Mouse (Mus musculus): ENCODE results near the gene Tnfrsf13c.

Tnfrsf13c gene

DNA sequence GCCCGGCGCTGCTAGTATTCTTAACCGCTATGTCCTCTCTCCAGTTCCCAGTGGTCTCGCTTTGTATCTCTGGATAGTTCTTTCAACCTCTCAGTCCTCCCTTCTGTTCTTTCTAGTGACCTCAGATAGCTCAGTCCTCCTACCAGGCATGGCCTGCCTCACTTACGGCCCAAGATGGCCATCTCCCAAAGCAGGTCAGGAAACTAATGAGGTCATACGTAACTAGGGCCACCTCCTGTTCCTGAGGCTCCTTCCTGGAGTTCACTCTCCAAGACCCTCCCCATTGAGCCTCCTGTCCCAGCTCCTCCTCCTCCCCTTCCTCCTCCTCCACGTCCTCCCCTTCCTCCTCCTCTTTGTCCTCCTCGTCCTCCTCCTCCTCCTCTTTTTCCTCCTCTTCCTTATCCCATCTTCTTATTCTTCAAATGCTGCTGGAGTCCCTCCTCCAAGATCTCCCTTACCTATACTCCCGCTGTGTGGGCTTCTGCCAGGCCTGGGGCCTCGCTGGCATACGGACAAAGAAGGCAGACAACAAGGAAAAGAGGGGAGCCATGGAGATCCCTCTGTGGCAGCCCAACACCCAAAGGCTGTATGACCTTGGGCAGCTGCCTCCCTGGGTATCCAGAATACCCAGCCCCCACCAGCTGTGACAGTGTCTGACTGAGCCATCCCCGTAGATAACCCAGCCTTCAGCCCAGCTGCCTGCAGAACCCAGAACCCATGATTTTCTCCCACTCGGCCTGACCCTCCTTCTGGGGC is 14.7 kb downstream of the Tnfrsf13c start:
- DNase-seq (ENCODE audit: extremely low read depth, low read depth, low spot score), result no peak

DNA sequence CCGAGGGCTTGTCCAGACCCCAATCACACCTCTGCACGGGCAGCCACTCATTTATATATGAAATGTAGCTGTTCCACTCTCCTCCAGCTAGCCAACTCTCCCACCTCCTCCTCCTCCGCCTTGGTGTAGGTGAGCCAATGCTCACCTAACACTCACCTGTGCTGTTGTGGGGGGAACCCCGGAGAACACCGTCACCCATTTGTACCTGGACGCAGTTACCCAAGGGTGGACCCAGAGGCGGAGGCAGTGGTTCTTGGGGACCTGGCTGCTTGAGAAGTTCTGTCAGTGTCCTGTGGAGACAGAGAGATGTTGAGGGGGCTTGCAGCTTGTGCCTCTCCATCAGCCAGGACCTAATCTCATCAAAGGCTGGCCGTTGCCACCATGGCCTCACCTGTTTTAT is 15.9 kb downstream of the Tnfrsf13c start:
- no peak for DNase-seq (ENCODE audit: extremely low read depth, low read depth, low spot score)

DNA sequence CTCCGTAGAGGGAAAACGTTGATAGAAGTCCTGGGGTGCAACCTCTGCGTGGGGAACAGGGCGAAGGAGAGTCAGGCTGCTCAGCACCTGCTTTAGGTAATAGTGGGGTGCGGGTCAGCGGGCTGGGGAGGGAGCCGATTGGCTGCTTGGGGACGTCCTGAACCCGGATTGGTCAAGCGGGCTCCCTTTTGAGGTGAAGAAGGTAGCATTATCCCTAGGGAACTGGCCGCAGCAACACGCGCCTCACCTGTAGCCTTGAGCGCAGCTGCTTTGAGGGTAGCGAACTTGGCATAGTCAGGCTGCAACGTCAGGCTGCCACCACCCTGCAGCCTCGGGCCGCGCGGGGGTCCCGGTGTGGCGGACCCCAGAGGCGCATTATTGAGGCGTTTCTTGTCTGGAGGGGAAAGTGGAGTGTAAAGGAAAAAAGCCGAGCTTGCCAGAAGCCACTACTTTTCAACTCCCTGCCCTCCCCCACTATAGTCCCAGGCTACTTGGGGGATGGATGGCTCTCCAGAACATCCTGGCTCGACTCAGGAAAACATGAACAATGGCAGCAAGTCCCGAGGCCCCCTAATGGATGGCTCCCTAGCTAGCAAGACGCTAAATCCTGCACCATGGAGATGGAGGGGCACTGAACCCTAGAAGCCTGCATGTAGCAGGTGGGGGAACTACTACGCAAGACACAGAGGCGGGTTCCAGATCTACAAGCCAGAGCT is 16.5 kb downstream of the Tnfrsf13c start:
- DNase-seq (ENCODE audit: extremely low read depth, low read depth, low spot score), result no peak

DNA sequence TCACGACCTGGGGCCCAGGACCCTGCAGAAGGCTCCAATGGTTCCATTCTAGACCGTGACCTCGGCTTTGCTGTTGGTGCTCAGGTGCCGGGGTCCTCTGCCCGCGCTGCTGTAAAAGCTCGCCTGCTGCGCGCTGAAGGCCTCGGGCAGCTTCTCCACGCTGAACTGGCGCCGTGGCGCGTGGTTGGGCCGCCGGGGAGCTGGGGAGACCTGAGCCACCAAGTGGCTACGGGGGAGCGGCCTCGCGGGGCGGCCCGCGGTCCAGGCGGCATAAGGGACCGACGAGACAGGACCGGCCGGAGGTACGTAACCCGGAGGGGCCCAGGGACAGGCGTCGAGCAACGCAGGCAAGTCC is 17.1 kb downstream of the Tnfrsf13c start:
- no peak for DNase-seq (ENCODE audit: extremely low read depth, low read depth, low spot score)

DNA sequence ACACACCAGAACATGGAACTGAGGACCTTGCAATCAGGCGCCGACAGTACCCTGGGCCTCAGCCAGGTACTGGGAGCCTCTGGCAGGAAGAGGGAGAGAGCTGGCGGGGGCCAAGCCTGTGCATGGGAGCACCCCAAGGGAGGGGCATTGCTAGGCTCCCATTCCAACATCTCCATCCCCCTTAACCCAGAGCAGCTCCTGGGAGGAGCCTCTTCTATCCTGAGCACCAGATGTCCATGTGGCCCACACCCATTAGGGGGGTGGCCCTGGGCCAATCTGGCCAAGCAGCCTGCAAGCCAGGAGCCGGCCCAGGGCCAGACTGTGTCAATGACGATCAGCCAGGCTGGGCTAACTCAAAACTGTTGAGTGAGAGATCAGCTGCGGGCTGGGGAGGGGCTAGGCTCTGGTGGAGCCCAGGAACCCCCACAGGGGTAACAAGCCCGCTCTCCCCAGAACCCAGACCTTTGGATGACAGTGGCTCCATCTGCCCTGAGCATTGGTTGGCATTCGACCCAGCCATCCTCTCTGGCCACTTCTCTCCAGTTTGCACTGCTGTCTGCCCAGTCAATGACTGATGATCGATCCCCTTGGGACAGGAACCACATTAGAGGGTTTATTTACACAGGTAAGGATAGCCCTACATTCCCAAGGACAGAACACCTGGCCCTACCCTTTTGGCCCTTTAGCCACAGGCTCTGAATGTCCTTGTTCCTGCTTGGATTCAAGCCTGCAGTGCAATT is 17.6 kb downstream of the Tnfrsf13c start:
- no peak for DNase-seq (ENCODE audit: extremely low read depth, low read depth, low spot score)

DNA sequence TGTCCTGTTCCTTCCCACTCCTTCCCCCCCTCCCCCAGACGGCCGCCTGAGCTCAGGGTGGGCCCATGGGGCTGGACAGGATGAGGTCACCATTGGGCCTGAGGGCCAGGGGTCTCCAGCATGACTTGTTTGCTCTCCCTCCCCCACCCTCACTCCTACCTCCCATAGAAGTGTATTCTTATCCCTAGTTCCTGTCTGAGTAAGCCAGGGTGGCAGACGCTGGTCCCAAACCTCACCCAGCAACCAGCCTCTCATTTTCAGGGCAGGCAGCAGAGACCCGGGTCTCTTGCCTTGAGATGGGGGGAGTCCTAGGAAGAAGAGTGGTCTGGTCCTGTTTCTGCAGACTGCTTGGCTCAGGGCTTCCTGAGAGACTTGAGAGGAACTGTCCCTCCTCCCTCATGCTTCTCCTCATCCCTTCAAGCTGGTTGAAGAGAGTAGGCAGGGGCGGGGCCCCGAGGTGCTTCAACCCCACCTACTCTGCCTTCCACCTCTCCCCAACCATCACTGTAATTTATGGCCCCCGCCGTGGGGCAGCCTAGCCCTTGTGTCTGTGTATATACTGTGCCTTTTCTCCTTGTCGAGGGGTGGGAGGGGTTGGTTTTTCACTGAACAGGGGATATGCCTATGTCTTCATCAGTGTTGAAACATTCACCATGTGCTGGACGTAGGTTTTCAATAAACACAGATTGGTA is 19.3 kb downstream of the Tnfrsf13c start:
- DNase-seq (ENCODE audit: extremely low read depth, low read depth, low spot score), result no peak

DNA sequence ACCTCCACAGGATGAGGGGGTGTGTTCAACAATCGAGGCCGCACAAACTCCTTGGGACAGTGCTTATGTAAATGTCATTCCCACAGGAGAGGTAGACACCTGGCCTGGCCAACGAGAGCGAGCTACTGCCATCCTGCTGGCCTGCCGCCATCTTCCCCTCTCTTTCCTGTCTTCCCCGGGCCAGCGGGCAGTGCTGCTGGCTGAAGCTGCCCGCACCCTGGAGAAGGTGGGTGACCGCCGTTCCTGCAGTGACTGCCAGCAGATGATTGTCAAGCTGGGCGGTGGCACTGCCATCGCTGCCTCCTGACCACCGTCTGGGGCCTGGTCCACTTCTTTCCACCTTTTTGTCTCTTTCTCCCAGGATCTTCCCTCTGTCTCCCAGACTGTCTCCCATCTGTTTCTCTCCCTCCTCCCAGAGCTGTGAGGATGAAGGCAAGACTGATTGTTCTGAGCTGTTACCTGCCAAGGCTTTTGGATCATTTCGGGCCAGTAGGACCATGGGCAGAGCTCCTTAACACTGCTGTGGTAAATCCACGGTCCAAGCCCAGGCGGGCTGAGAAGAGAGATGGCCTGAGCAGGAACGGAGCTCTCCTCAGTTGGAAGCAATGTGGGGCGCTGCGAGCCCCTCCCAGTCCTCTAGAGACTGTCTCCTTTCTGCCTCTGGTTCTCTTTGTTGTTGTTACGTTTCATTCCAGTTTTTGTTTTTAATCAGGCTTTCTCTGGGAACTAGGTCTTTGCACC is 20.4 kb downstream of the Tnfrsf13c start:
- no peak for DNase-seq (ENCODE audit: extremely low read depth, low read depth, low spot score)

DNA sequence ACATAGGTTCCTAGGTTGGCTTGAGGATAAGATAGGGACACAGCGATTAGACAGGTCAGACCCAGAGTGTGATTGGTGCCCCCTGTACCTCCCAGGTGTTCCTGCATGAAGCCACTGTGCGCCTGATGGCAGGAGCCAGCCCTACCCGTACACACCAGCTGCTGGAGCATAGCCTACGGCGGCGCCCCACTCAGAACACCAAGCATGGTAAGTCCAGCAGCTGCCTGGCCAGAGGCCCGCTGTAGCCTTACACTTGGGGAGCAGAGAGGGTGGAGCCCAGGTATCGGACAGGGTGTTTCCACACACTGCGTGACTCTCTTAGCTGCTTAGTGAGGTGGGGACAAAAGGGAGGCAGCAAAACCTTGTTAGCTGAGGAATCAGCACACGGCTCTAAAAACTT is 21.1 kb downstream of the Tnfrsf13c start:
- DNase-seq (ENCODE audit: extremely low read depth, low read depth, low spot score), result no peak

DNA sequence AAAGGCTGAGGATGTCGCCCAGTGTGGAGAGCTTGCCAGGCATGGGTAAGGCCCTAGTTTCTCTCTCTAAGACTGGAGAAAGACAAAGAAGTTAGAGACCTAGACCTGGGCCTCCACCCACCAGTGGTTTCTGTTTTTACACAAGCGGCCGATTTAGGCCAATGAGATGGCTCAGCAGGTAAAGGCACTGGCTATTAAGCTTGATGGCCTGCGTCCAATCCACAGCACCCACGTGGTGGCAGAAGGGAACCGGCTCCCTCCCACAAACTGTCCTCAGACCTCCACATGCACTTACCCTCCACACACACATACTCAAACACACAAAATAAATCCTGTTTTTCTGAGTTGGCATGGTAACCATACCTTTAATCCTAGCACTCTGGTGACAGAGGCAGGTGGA is 22.1 kb downstream of the Tnfrsf13c start:
- no peak for DNase-seq (ENCODE audit: extremely low read depth, low read depth, low spot score)

DNA sequence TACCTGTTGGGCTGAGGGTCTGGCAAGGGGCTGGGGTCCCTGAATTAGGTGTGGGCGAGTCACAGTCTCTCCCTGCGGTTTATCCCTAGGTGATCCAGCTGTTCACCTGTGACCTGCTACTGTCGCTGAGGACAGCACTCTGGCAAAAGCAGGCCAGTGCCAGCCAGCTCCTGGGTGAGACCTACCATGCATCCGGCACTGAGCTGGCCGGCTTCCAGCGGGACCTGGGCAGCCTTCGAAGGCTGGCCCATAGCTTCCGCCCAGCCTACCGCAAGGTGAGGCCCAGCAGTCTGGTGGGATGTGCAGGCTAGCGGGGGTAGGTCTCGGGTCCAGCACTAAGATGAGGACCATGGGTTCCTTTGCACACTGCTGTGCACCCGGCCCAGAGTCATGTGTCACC is 24.6 kb downstream of the Tnfrsf13c start:
- DNase-seq (ENCODE audit: extremely low read depth, low read depth, low spot score), result no peak

DNA sequence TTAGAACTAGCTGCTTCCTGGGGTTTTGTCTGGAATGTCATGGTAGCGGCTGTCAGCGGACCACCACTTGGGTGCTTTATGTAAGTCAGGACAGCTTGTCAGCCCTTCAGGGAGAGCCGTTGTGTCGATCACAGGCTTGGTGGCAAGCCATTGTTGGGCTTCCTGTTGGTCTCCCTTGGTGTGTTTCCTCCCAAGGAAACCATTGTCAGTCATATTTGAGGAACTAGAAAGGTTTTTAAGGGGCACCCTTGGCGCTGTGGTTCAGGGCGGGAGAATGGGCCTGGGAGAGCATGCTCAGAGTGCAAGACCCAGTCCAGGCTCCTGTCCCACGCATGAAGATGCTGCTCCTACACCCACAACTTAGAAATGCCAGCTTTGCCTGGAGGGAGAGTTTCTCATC is 25.8 kb downstream of the Tnfrsf13c start:
- DNase-seq (ENCODE audit: extremely low read depth, low read depth, low spot score), result no peak

DNA sequence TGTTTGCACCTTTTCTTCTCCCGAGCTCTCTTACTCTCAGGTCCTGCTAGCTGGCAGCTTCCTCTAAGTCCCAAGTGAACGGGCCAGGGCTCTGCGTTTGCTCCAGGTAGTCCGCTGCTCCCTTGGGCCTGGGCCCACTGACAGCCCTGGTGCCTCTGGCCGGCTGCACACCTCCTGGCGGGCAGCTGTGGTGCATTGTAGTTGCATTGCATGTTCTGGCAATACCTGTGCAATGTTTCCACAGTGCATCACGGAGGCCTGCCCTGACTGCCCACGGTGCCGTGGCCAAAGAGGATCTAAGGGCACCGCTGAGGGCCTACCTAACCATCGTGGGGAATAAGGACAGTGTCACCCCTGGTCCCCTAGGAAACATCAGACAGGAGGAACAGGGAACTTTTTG is 26.2 kb downstream of the Tnfrsf13c start:
- DNase-seq (ENCODE audit: extremely low read depth, low read depth, low spot score), result no peak

DNA sequence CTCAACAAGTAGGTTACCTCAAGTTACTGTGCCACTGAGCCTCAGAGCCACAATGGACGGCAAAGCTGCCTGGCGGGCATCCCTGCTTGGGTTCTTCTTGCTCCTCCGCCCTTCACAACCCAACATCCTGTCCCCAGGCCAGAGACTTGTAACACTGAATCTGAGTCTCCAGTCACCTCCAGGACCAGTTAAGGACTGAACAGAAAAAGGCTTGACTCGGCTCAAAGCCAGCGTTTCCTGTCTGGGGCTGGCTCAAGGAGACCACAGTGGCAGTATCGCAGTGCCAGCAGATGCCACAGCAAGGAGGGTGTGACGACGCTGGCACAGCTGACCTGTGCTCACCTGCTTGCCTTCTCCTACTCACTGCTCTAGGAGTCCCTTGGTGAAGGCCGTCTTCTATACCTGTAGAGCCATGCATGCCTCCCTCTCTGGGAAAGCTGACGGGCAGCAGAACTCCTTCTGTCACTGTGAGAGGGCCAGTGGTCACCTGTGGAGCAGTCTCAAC is 26.9 kb downstream of the Tnfrsf13c start:
- no peak for DNase-seq (ENCODE audit: extremely low read depth, low read depth, low spot score)

DNA sequence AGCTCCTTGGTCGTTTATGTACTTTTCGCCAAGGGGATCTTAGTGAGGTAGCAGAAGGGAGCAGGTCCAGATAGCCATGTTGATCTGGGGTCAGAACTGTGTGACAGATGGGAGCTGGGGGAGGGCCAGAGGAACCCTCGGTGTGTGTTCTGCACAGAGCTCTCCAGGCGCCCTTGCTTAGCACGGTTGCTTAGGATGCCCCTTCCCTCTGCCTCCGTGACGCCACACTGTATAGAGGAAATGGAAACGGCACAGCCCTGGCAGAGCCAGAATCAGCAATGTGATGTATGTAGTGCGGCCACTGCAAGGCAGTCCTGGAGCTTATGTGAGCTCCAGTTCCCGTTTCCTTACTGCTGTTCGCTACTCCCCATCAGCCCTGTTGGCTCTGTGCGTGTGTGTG is 27.9 kb downstream of the Tnfrsf13c start:
- DNase-seq (ENCODE audit: extremely low read depth, low read depth, low spot score), result no peak

DNA sequence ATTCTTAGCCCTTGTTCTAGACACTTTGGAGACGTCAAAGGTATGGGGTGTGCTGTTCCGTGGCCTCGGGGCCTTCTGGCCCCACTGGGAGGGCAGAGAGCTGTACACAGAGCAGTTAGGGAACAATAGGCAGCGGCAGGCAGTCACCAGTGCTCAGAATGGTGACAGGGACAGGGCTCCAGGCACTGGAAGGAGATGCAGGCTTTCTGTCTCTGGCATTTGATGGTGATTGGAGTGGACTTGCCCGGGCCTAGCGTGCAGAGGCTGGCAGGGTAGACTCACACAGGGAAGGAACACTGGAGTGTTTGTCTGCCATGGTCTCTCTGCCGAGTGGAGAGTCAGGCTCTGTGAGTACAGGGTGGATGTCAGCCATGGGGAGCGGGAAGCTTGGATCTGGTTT is 31.6 kb downstream of the Tnfrsf13c start:
- DNase-seq (ENCODE audit: extremely low read depth, low read depth, low spot score), result no peak

DNA sequence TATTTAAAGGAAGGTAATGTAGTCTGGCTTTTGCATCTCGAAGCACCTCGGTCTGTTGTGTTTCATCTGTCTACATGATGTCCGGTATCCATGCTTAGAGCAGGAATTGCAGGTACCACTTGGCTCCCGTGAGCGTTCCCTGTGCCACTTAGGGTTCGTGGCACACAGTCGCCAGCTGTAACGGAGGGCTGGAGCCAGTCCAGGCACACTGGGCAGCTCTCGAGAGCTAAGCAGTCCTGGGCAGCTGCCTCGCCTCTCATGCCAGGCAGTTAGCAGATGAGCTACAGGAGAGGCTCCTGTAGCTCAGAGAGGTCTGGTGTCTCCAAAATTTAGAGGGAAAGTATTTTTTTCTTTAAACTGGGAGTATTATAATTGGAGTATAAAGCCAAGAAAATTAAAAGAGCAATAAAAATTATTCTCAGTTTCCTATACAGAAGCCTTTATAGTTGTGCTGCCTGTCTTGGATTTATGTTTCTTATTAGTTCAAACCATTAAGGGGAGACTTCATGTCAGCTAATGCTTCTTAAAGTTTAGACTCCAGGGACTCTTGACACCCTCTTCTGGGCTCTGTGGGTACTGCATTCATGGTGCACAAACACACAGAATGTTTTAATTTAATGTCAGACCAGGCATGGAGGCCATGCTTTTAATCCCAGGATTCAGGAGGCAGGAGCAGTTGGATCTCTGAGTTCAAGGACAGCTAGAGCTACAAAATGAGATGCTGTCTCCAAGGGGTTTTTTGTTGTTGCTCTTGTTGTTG is 35.5 kb downstream of the Tnfrsf13c start:
- no peak for DNase-seq (ENCODE audit: extremely low read depth, low read depth, low spot score)

DNA sequence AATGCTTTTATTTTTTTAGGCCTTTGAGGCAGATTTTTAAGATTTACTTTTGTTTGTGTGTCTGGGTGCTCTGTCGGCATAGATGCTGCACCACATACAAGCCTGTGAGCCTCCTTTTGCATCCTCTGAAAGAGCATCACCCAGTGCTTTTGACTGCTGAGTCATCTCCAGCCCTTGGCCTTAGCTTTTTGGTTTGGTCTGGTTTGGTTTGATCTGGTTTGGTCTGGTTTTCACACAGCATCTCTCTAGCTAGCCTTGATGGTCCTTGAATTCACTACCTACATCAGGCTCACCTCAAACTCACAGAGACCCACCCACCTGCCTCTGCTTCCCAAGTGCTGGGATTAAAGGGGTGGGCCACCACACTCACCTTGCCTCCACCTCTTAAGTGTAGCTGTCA is 36.2 kb downstream of the Tnfrsf13c start:
- DNase-seq (ENCODE audit: extremely low read depth, low read depth, low spot score), result no peak

DNA sequence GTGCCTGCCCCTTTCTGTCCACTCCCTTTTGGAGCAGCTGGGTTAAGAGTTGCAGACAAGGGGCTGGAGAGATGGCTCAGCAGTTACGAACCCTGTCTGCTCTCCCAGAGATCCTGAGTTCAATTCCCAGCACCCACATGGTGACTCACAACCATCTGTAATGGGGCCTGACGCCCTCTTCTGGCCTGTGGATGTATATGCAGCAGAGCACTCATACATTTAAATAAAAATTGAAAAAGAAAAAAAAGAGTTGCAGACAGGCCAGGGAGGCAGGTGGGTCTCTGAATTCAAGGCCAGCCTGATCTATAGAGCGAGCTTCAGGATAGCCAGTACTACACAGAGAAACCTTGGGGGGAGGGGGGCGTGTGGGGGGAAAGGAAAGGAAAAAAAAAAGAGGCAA is 36.8 kb downstream of the Tnfrsf13c start:
- no peak for DNase-seq (ENCODE audit: extremely low read depth, low read depth, low spot score)

DNA sequence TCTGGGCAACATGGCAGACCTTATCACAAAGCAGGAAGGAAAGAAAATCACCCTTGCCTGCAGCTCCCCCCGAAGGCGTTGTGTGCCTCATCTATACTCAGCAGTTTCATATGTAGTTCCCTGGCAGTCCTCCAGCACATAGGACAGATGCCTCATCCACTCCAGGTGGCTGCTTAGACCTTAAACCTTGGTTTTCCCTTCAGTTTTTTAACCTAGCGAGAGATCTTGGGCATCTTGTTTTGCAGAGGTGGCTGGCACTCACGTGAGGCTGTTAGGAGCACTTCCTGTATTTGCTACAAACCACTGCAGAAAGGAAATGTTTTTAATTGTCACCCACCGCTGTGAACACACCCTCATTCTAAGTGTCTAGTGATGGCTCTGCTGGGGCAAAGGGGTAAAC is 37.2 kb downstream of the Tnfrsf13c start:
- DNase-seq (ENCODE audit: extremely low read depth, low read depth, low spot score), result no peak

DNA sequence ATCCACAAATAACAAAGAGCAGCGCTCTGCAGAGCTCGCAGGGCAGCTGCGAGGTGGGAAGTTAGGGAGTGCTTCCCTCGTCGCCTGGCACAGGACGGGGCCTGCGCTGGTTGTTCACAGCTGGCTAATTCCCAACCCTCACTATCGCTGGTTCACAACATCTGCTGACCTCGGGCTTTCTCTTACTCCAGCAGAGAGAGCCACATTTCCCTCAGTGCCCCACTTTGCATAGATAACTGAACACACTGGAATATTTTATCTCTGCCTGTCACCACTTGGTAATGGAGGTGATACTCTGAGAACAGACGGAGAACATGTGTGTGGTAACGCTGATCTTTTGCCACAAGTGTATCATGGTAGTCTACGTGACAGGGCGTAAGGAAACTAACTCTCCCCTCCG is 38.0 kb downstream of the Tnfrsf13c start:
- DNase-seq (ENCODE audit: extremely low read depth, low read depth, low spot score), result no peak

All from fat pad, adult 2 months (tissue).